Mouse (Mus musculus): ENCODE results near the gene Tut4. TPM values are rescaled to one million over a fixed set of nuclear protein-coding genes. Genes with fewer than 3 reads are reported as not detected.

Gene Tut4
- polyA plus RNA-seq, 1 experiment from 2014 or later, result 49.7 TPM

DNA sequence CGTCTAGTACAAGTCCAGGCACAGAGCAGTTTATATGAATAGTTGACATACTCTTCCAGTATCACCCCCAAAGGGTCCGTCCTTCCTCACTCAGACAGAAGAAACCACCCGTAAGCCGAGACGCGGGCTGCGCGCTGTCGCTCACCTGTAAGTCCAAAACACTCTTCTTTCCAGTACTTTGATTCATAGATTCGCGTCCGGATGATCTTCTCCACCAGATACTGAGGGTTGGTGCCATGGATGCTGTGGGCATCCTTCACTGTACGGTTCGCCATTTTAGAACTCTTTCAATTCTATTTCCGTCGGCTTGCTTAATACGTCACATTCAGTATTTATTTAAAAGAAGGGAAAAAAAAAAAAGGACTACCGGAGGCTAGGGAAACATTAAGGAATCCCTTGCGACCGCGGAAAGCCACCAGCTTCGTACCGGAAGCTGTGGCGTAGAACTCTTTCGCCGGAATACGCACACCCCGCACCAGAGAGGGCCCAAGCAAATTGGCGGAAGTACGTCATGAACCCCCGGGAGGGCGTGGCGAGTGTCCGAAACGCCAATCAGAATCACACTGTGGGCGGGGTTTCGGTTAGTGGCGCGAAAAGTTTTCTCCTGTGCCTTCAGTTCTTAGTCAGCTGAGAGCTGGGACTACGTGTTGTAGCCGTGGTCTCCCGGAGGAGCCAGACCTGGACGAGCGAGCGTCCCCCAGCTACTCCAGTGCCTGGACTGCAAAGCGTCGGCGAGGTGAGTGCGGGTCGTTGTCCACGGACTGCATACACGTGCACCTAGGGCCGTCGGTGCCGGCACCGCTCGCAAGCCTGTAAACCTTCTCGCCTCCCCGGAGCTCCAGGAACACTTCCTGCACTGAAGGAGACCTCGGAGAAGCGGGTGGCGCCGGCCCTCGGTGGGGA lies 119.9 kb downstream of the Tut4 start, which contains the start of the genes Prpf38a and Orc1:
Gene Prpf38a, minus strand, starts transcription at position 497 of the 903 bp plus-strand sequence.
Gene Orc1, plus strand, starts transcription at position 584 of the 903 bp plus-strand sequence.
- peak; percentile 98 for DNase-seq (ENCODE audit: low spot score)
- Histone ChIP-seq H3K36me3 (ENCODE audit: control insufficient read depth, insufficient read depth, low read length) (peaks cover 6% of the 10 kb centered on the region; the same call in 1 of the 2 replicates), H3K4me3 (ENCODE audit: low read depth, low read length) (peak within 1 kb of the TSS; percentile 92), H3K4me1 (replicated peaks; ENCODE audit: control insufficient read depth, insufficient read depth, low read length) (peaks cover 8% of the 10 kb centered on the region), H3K27ac (ENCODE audit: low read depth, low read length) (peak within 1 kb of the TSS; percentile 89), H3K27me3 (replicated peaks; ENCODE audit: control insufficient read depth, insufficient read depth, low read length) (no peaks in the 10 kb centered on the region), H3K9ac (ENCODE audit: low read depth, low read length) (peak within 1 kb of the TSS; percentile 91), H3K4me2 (peak within 1 kb of the TSS; percentile 67), H3K9me3 (ENCODE audit: control insufficient read depth, low read length) (no peaks in the 10 kb centered on the region)
- peak; percentile 95 for ATAC-seq (replicated peaks; ENCODE audit: low FRiP score)
- under 1% methylated on average over 64 of the region's 64 CpGs for WGBS

DNA sequence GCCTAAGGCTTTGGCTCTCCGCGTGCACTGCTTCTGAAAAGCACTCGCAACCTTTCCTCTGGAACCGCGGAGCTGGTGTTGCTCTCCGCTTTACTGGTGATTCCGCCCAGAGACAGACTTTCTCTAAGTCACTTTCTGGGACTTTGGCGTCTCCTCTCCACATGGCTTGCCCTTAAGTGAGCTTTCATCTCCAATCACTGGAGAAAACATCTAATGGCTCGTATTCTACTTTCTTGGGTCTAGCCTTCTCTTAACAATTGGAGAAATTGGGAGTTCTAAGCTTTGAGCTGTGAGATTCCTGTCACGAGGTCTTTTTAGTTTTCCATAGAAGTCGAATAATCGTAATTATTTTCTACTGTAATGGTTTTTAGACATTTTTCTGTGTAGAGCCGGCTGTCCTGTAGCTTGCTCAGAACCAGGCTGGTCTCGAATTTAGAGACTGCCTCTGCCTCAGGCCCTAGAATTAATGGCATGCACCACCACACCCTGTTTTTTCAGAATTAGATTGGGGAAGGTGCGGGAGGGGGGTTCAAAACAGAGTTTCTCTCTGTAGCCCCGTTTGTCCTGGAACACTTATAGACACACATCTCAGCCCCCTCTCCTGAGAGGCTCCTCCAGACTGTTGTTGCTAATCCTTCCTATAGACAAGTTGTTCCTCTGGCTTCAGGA lies 120.7 kb downstream of the Tut4 start:
- DNase-seq (ENCODE audit: low spot score), result no peak
- H3K27ac ChIP-seq (ENCODE audit: low read depth, low read length), result peak overlapping the region; percentile 89
- no peak; the same call in 1 of the 2 replicates for ATAC-seq (replicated peaks; ENCODE audit: low FRiP score)
- no peaks in the 10 kb centered on the region for H3K9me3 ChIP-seq (ENCODE audit: control insufficient read depth, low read length)
- H3K4me3 ChIP-seq (ENCODE audit: low read depth, low read length), result peak overlapping the region; percentile 92
- 1% methylated on average over 16 of the region's 16 CpGs for WGBS
- H3K4me2 ChIP-seq, result peak overlapping the region; percentile 60
- peak overlapping the region; percentile 91 for H3K9ac ChIP-seq (ENCODE audit: low read depth, low read length)
- H3K4me1 ChIP-seq (replicated peaks; ENCODE audit: control insufficient read depth, insufficient read depth, low read length), result peaks cover 8% of the 10 kb centered on the region
- no peaks in the 10 kb centered on the region for H3K27me3 ChIP-seq (replicated peaks; ENCODE audit: control insufficient read depth, insufficient read depth, low read length)
- peaks cover 3% of the 10 kb centered on the region; the same call in 1 of the 2 replicates for H3K36me3 ChIP-seq (ENCODE audit: control insufficient read depth, insufficient read depth, low read length)

DNA sequence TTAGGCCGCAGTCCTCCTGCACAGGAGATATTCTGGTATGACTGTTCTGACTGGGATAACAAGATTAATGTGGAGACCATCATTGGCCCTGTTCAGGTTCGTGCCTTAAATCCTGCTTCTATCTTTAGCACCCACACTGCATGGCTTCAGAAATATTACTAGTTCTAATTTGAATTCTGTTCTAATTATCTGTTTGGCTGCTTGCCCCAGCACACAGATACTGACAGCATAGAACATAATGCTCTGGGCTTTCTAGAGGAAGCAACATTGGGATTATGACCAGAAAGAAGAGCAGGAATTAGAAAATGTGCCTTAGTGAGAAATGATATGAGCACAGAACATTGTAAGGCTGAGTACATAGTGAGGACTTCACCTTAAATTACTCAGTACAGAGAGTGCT lies 134.2 kb downstream of the Tut4 start:
- 0 out of 2 replicates have a peak, but pooled peaks cover 2% of the 10 kb centered on the region for H3K36me3 ChIP-seq (ENCODE audit: control insufficient read depth, insufficient read depth, low read length)
- no peak overlapping the region for H3K4me3 ChIP-seq (ENCODE audit: low read depth, low read length)
- peaks cover 4% of the 10 kb centered on the region; the same call in 1 of the 2 replicates for H3K4me1 ChIP-seq (replicated peaks; ENCODE audit: control insufficient read depth, insufficient read depth, low read length)
- no peak overlapping the region for H3K4me2 ChIP-seq
- DNase-seq (ENCODE audit: low spot score) (no peak), ATAC-seq (replicated peaks; ENCODE audit: low FRiP score) (no peak)
- WGBS, result 97% methylated on average over 2 of the region's 2 CpGs
- H3K27me3 ChIP-seq (replicated peaks; ENCODE audit: control insufficient read depth, insufficient read depth, low read length), result no peaks in the 10 kb centered on the region
- H3K27ac ChIP-seq (ENCODE audit: low read depth, low read length), result no peak overlapping the region
- H3K9ac ChIP-seq (ENCODE audit: low read depth, low read length), result no peak overlapping the region
- H3K9me3 ChIP-seq (ENCODE audit: control insufficient read depth, low read length), result no peaks in the 10 kb centered on the region

DNA sequence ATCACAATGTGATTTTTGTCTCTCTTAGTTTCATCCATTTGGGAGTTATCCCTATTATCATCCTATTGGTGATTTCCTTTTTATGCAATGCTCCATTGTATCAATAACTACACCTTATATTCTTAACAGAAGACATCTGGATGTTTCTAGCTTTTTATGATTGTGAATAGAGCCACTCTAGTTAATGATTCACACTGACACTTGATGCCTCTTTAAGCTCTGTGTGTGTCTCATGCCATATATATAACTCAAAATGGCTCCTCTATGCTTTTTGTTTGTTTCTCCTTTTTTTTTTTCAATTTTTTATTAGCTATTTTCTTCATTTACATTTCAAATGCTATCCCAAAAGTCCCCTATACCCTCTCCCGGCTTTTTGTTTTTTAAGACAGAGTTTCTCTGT lies 136.6 kb downstream of the Tut4 start:
- peaks cover 6% of the 10 kb centered on the region; the same call in 1 of the 2 replicates for H3K36me3 ChIP-seq (ENCODE audit: control insufficient read depth, insufficient read depth, low read length)
- H3K4me1 ChIP-seq (replicated peaks; ENCODE audit: control insufficient read depth, insufficient read depth, low read length), result 0 out of 2 replicates have a peak, but pooled peaks cover 2% of the 10 kb centered on the region
- no peak overlapping the region for H3K27ac ChIP-seq (ENCODE audit: low read depth, low read length)
- WGBS, result 88% methylated on average over 1 of the region's 1 CpGs
- no peaks in the 10 kb centered on the region for H3K9me3 ChIP-seq (ENCODE audit: control insufficient read depth, low read length)
- no peaks in the 10 kb centered on the region for H3K27me3 ChIP-seq (replicated peaks; ENCODE audit: control insufficient read depth, insufficient read depth, low read length)
- H3K4me2 ChIP-seq, result no peak overlapping the region
- no peak for ATAC-seq (replicated peaks; ENCODE audit: low FRiP score)
- no peak for DNase-seq (ENCODE audit: low spot score)
- H3K4me3 ChIP-seq (ENCODE audit: low read depth, low read length), result no peak overlapping the region
- no peak overlapping the region for H3K9ac ChIP-seq (ENCODE audit: low read depth, low read length)

DNA sequence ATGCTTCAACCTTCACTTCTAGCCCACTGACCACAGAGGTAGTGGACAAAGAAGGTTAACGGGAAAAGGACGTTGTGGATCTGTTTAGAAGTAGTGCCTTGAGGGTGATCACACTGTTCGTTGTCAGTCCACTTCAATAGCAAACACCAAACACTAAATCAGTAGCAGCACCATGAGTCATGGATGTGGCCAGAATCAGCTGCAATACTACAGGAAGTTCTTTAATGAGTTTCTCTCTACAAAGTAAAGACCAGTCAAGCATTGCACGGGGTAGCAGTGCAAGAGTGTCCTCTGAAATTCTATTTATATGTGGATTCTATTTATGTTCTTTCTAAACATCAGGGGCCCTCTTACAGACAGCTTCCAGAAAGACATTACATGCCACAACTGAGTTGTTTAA lies 139.1 kb downstream of the Tut4 start:
- no peak for ATAC-seq (replicated peaks; ENCODE audit: low FRiP score)
- WGBS, result 85% methylated on average over 4 of the region's 4 CpGs
- Histone ChIP-seq H3K36me3 (ENCODE audit: control insufficient read depth, insufficient read depth, low read length) (peaks cover 16% of the 10 kb centered on the region), H3K9ac (ENCODE audit: low read depth, low read length) (no peak overlapping the region), H3K27ac (ENCODE audit: low read depth, low read length) (no peak overlapping the region), H3K4me2 (no peak overlapping the region), H3K4me1 (replicated peaks; ENCODE audit: control insufficient read depth, insufficient read depth, low read length) (no peaks in the 10 kb centered on the region), H3K27me3 (replicated peaks; ENCODE audit: control insufficient read depth, insufficient read depth, low read length) (no peaks in the 10 kb centered on the region), H3K9me3 (ENCODE audit: control insufficient read depth, low read length) (no peaks in the 10 kb centered on the region), H3K4me3 (ENCODE audit: low read depth, low read length) (no peak overlapping the region)
- DNase-seq (ENCODE audit: low spot score), result no peak

DNA sequence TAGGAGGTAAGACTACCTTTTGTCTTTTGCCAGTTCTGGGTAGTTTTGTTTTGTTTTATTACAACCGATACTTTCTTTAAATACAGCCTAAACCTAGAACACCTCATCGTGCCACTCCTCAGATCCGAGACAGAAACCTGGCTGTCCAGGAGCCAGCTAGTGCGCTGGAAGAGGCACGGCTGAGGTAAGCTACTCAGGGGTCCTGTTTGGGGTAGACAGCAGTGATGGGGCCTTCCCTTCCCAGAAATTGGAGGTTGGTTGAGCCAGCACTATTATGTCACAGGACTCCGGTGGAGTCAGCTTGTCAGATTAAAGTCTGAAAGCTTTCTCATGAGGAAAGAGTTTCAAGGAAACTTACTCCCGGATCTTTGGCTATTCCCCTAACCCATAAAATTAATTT lies 142.6 kb downstream of the Tut4 start:
- no peak for DNase-seq (ENCODE audit: low spot score)
- no peaks in the 10 kb centered on the region for H3K4me1 ChIP-seq (replicated peaks; ENCODE audit: control insufficient read depth, insufficient read depth, low read length)
- H3K36me3 ChIP-seq (ENCODE audit: control insufficient read depth, insufficient read depth, low read length), result peaks cover 37% of the 10 kb centered on the region
- no peaks in the 10 kb centered on the region for H3K9me3 ChIP-seq (ENCODE audit: control insufficient read depth, low read length)
- no peak overlapping the region for H3K4me3 ChIP-seq (ENCODE audit: low read depth, low read length)
- no peak overlapping the region for H3K9ac ChIP-seq (ENCODE audit: low read depth, low read length)
- no peak overlapping the region for H3K27ac ChIP-seq (ENCODE audit: low read depth, low read length)
- no peaks in the 10 kb centered on the region for H3K27me3 ChIP-seq (replicated peaks; ENCODE audit: control insufficient read depth, insufficient read depth, low read length)
- no peak for ATAC-seq (replicated peaks; ENCODE audit: low FRiP score)
- 93% methylated on average over 7 of the region's 7 CpGs for WGBS
- H3K4me2 ChIP-seq, result no peak overlapping the region

DNA sequence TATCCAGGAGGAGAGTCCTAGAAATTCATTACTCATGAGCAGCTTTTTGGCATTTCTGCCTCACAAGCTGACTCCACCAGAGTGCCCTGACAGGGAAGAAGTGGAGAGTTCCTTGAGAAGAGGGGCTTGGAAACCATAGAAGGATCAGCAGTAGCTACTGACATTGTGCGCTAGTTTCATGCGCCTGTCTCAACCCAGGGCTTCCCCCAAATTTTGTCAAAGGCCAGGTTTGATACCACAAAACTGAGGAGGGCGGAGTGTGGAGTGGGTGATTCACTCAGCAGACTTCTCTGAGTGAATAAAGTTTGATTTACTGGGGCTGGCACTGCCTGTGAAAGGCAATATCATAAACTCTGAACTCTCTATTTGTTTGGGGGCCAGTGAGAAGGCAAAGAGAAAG lies 149.4 kb downstream of the Tut4 start:
- no peak overlapping the region for H3K27ac ChIP-seq (ENCODE audit: low read depth, low read length)
- H3K9me3 ChIP-seq (ENCODE audit: control insufficient read depth, low read length), result no peaks in the 10 kb centered on the region
- H3K4me2 ChIP-seq, result no peak overlapping the region
- no peak overlapping the region for H3K9ac ChIP-seq (ENCODE audit: low read depth, low read length)
- DNase-seq (ENCODE audit: low spot score), result no peak
- H3K4me1 ChIP-seq (replicated peaks; ENCODE audit: control insufficient read depth, insufficient read depth, low read length), result no peaks in the 10 kb centered on the region
- ATAC-seq (replicated peaks; ENCODE audit: low FRiP score), result no peak
- WGBS, result 91% methylated on average over 3 of the region's 3 CpGs
- H3K4me3 ChIP-seq (ENCODE audit: low read depth, low read length), result no peak overlapping the region
- no peaks in the 10 kb centered on the region for H3K27me3 ChIP-seq (replicated peaks; ENCODE audit: control insufficient read depth, insufficient read depth, low read length)
- H3K36me3 ChIP-seq (ENCODE audit: control insufficient read depth, insufficient read depth, low read length), result peaks cover 21% of the 10 kb centered on the region; the same call in 1 of the 2 replicates
